Mouse (Mus musculus): ENCODE results near the gene Cdyl. TPM values are rescaled to one million over a fixed set of nuclear protein-coding genes. Genes with fewer than 3 reads are reported as not detected.

Cdyl gene
- polyA plus RNA-seq, 1 experiment from 2014 or later: 6.1 TPM

DNA sequence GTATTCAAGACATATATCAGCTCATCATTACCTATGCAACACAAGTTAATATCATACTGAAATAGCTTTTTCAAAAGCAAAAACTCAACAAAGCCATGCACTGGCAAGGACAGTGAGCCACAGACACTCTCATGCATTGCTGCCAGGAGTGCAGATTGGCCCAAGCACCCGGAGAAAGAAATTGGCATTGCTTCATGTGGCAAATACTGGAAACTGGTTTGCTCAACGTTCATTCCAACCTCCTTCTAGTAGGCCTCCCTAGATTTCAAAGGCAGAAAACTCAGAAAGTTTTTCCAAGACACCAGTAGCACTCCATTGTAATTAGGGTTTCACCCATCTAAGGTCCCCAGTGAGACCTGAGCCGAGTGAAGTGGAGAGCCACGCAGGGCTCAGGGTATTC is 6.8 kb upstream of the Cdyl start:
- 90% methylated on average over 4 of the region's 4 CpGs for WGBS
- Histone ChIP-seq H3K4me2 (no peak overlapping the region), H3K4me1 (replicated peaks) (no peaks in the 10 kb centered on the region), H3K9me3 (no peaks in the 10 kb centered on the region), H3K27ac (replicated peaks) (no peak overlapping the region), H3K9ac (no peak overlapping the region), H3K27me3 (no peaks in the 10 kb centered on the region), H3K4me3 (no peak overlapping the region), H3K36me3 (no peaks in the 10 kb centered on the region)
- ATAC-seq (ENCODE audit: low read depth): no peak

GRCm38 (mm10) chr13:35656853-35657252 is 2.8 kb upstream of the Cdyl start:
- Histone ChIP-seq H3K4me2 (no peak overlapping the region), H3K4me3 (no peak overlapping the region), H3K4me1 (replicated peaks) (no peaks in the 10 kb centered on the region), H3K36me3 (no peaks in the 10 kb centered on the region), H3K27me3 (no peaks in the 10 kb centered on the region), H3K9me3 (no peaks in the 10 kb centered on the region), H3K9ac (no peak overlapping the region), H3K27ac (replicated peaks) (no peak overlapping the region)
- WGBS: 88% methylated on average over 2 of the region's 2 CpGs
- no peak for ATAC-seq (ENCODE audit: low read depth)

DNA sequence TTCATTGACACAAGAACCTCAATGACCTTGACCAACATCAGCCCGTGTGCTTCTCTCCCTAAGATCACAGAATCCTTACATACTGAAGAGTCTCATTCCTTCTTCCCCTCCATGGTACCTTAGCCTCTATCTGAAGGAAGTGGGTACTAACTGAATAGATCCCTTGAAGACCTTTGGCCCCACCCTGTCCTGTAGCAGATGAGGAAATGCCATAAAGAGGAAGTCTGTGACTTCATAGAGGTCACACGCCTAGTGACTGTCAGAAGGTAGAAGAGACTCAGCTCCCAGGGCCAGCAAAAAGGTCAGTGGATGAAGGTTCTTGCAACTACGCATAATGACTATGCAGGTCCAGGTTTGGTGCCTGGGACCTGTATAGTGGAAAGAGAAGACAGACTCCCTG is 5.8 kb downstream of the Cdyl start:
- Histone ChIP-seq H3K27me3 (no peaks in the 10 kb centered on the region), H3K9me3 (no peaks in the 10 kb centered on the region), H3K36me3 (no peaks in the 10 kb centered on the region), H3K4me1 (replicated peaks) (no peaks in the 10 kb centered on the region), H3K27ac (replicated peaks) (no peak overlapping the region), H3K9ac (no peak overlapping the region), H3K4me2 (no peak overlapping the region), H3K4me3 (no peak overlapping the region)
- no peak for ATAC-seq (ENCODE audit: low read depth)
- 87% methylated on average over 3 of the region's 3 CpGs for WGBS

GRCm38 (mm10) chr13:35669910-35670469 is 10.4 kb downstream of the Cdyl start:
- H3K4me2 ChIP-seq: no peak overlapping the region
- H3K4me1 ChIP-seq (replicated peaks): no peaks in the 10 kb centered on the region
- no peak for ATAC-seq (ENCODE audit: low read depth)
- no peaks in the 10 kb centered on the region for H3K9me3 ChIP-seq
- no peaks in the 10 kb centered on the region for H3K27me3 ChIP-seq
- 82% methylated on average over 4 of the region's 4 CpGs for WGBS
- H3K36me3 ChIP-seq: no peaks in the 10 kb centered on the region
- no peak overlapping the region for H3K27ac ChIP-seq (replicated peaks)
- H3K4me3 ChIP-seq: no peak overlapping the region
- no peak overlapping the region for H3K9ac ChIP-seq

- ATAC-seq (ENCODE audit: low read depth): no peak
- Histone ChIP-seq H3K27me3 (no peaks in the 10 kb centered on the region), H3K4me1 (replicated peaks) (no peaks in the 10 kb centered on the region), H3K9me3 (no peaks in the 10 kb centered on the region), H3K36me3 (no peaks in the 10 kb centered on the region), H3K4me2 (no peak overlapping the region), H3K4me3 (no peak overlapping the region), H3K9ac (no peak overlapping the region), H3K27ac (replicated peaks) (no peak overlapping the region)
- 53% methylated on average over 4 of the region's 4 CpGs for WGBS
Observed at GRCm38 (mm10) chr13:35670875-35671274, 11.2 kb downstream of the Cdyl start.

DNA sequence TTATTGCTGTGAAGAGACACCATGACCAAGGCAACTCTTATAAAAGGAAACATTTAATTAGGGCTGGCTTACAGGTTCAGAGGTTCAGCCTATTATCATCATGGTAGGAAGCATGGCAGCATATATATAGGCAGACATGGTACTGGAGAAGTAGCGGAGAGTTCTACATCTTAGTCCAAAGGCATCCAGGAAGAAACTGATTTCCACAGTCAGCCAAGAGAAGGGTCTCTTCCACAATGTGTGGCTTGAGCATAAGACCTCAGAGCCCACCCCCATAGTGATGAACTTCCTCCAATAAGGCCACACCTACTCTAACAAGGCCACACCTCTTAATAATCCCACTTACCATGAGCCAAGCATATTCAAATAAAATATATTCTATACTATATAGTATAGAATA is 17.3 kb downstream of the Cdyl start:
- Histone ChIP-seq H3K27ac (replicated peaks) (no peak overlapping the region), H3K4me1 (replicated peaks) (peaks cover 4% of the 10 kb centered on the region; the same call in 1 of the 2 replicates), H3K4me2 (no peak overlapping the region), H3K4me3 (no peak overlapping the region), H3K9ac (no peak overlapping the region), H3K9me3 (no peaks in the 10 kb centered on the region), H3K27me3 (no peaks in the 10 kb centered on the region), H3K36me3 (no peaks in the 10 kb centered on the region)
- no peak for ATAC-seq (ENCODE audit: low read depth)
- 91% methylated on average over 1 of the region's 1 CpGs for WGBS

DNA sequence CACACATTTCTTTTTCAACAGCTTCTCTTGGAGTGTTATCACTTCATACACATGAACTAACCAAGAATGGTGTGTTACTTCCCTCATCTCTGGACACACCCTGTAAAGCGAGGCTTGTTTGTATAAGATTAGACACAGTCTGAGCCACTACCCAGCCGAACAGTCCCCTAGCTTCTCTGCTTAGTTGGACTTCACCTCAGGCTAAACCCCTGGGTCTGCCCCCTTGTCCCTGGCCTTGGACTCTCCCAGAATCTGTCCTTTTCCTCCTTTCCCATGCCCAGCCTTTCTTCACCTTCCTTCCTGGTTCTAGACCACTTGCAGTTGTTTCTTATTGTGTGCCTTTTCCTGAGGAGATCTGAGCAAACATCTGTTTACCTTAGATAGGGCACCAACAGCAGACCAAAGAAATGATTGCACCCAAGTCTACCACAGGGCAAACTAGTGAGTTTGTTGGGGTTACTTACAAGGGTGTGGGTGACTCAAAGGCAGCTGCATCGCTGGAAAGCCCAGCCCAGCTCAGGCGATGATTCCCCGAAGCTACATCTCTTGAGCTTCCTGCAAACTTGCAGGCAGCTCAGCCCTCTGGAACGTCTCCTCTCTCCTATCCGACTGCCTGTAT is 17.9 kb downstream of the Cdyl start:
- Histone ChIP-seq H3K27me3 (no peaks in the 10 kb centered on the region), H3K9me3 (no peaks in the 10 kb centered on the region), H3K27ac (replicated peaks) (no peak overlapping the region), H3K9ac (no peak overlapping the region), H3K36me3 (no peaks in the 10 kb centered on the region), H3K4me1 (replicated peaks) (peaks cover 4% of the 10 kb centered on the region; the same call in 1 of the 2 replicates), H3K4me2 (no peak overlapping the region), H3K4me3 (no peak overlapping the region)
- ATAC-seq (ENCODE audit: low read depth): no peak
- WGBS: 82% methylated on average over 7 of the region's 7 CpGs

GRCm38 (mm10) chr13:35678691-35679090 is 19.1 kb downstream of the Cdyl start:
- H3K9ac ChIP-seq: no peak overlapping the region
- H3K36me3 ChIP-seq: no peaks in the 10 kb centered on the region
- H3K4me1 ChIP-seq (replicated peaks): peaks cover 4% of the 10 kb centered on the region; the same call in 1 of the 2 replicates
- H3K27ac ChIP-seq (replicated peaks): no peak overlapping the region
- no peak for ATAC-seq (ENCODE audit: low read depth)
- no peak overlapping the region for H3K4me2 ChIP-seq
- H3K27me3 ChIP-seq: no peaks in the 10 kb centered on the region
- 89% methylated on average over 6 of the region's 6 CpGs for WGBS
- no peak overlapping the region for H3K4me3 ChIP-seq
- H3K9me3 ChIP-seq: no peaks in the 10 kb centered on the region

- no peak overlapping the region for H3K4me2 ChIP-seq
- no peak overlapping the region for H3K9ac ChIP-seq
- no peaks in the 10 kb centered on the region for H3K27me3 ChIP-seq
- no peak for ATAC-seq (ENCODE audit: low read depth)
- H3K36me3 ChIP-seq: no peaks in the 10 kb centered on the region
- 86% methylated on average over 3 of the region's 3 CpGs for WGBS
- H3K27ac ChIP-seq (replicated peaks): no peak overlapping the region
- peaks cover 2% of the 10 kb centered on the region; the same call in 1 of the 2 replicates for H3K4me1 ChIP-seq (replicated peaks)
- H3K4me3 ChIP-seq: no peak overlapping the region
- H3K9me3 ChIP-seq: no peaks in the 10 kb centered on the region
Observed at GRCm38 (mm10) chr13:35681361-35681760, 21.7 kb downstream of the Cdyl start.

- H3K9ac ChIP-seq: no peak overlapping the region
- H3K4me2 ChIP-seq: no peak overlapping the region
- no peaks in the 10 kb centered on the region for H3K4me1 ChIP-seq (replicated peaks)
- no peaks in the 10 kb centered on the region for H3K27me3 ChIP-seq
- 78% methylated on average over 8 of the region's 8 CpGs for WGBS
- no peaks in the 10 kb centered on the region for H3K36me3 ChIP-seq
- H3K4me3 ChIP-seq: no peak overlapping the region
- H3K27ac ChIP-seq (replicated peaks): no peak overlapping the region
- ATAC-seq (ENCODE audit: low read depth): no peak
- no peaks in the 10 kb centered on the region for H3K9me3 ChIP-seq
Observed at GRCm38 (mm10) chr13:35686273-35686672, 26.6 kb downstream of the Cdyl start.

DNA sequence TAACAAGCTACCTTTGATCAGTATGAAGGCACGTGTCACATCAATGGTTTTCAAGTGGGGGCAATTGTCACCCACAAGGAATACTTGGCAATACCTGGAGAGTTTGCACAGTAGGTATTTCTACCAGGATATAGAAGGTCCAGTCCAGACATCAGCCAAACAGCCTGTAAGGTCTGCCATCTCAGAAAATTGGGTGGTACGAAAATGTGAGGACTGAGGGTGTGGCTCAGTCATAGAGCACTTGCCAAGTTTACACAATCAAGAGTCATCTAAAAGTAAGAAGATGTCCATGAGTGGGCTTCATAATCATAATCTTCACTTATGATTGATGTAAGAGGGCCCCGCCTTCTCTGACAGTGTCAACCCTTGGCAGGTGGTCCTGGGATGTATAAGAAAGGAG is 29.9 kb downstream of the Cdyl start:
- no peaks in the 10 kb centered on the region for H3K4me1 ChIP-seq (replicated peaks)
- ATAC-seq (ENCODE audit: low read depth): no peak
- no peaks in the 10 kb centered on the region for H3K9me3 ChIP-seq
- no peaks in the 10 kb centered on the region for H3K36me3 ChIP-seq
- H3K27me3 ChIP-seq: no peaks in the 10 kb centered on the region
- H3K27ac ChIP-seq (replicated peaks): no peak overlapping the region
- 86% methylated on average over 3 of the region's 3 CpGs for WGBS
- H3K4me2 ChIP-seq: no peak overlapping the region
- no peak overlapping the region for H3K4me3 ChIP-seq
- H3K9ac ChIP-seq: no peak overlapping the region

- no peak overlapping the region for H3K9ac ChIP-seq
- H3K4me3 ChIP-seq: no peak overlapping the region
- H3K9me3 ChIP-seq: no peaks in the 10 kb centered on the region
- WGBS: 84% methylated on average over 4 of the region's 4 CpGs
- no peak overlapping the region for H3K4me2 ChIP-seq
- H3K36me3 ChIP-seq: no peaks in the 10 kb centered on the region
- no peak for ATAC-seq (ENCODE audit: low read depth)
- no peaks in the 10 kb centered on the region for H3K27me3 ChIP-seq
- H3K4me1 ChIP-seq (replicated peaks): no peaks in the 10 kb centered on the region
- no peak overlapping the region for H3K27ac ChIP-seq (replicated peaks)
Observed at GRCm38 (mm10) chr13:35717658-35718057, 58.0 kb downstream of the Cdyl start.

DNA sequence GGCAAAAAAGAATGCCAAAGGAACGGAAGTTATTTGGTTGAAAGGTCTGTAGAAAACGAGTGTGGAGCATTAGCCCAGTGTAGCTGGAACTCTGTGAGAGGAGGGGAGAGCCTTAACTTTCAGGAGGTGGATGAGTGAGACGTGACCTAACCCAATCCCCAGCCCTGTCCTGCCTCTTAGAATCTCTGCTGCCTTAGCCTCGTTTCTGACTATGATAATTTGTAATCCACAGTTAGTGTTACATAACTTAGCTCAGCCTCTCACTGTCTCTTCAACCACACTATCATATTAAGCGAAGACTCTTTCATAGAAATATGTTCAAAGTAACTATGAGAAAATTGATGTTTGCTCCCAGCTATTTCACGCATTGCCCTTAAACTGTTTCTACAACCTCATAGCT is 59.9 kb downstream of the Cdyl start:
- Histone ChIP-seq H3K4me1 (replicated peaks) (no peaks in the 10 kb centered on the region), H3K36me3 (no peaks in the 10 kb centered on the region), H3K4me3 (no peak overlapping the region), H3K9ac (no peak overlapping the region), H3K27me3 (no peaks in the 10 kb centered on the region), H3K27ac (replicated peaks) (no peak overlapping the region), H3K9me3 (no peaks in the 10 kb centered on the region), H3K4me2 (no peak overlapping the region)
- no peak for ATAC-seq (ENCODE audit: low read depth)
- 84% methylated on average over 6 of the region's 6 CpGs for WGBS

Measured in neural tube, embryonic 13.5 days (tissue).